Mouse (Mus musculus): ENCODE results near the gene Gm20388. TPM values are rescaled to one million over a fixed set of nuclear protein-coding genes. Genes with fewer than 3 reads are reported as not detected.

Gm20388 gene
- polyA plus RNA-seq, 1 experiment from 2014 or later = not detected

DNA sequence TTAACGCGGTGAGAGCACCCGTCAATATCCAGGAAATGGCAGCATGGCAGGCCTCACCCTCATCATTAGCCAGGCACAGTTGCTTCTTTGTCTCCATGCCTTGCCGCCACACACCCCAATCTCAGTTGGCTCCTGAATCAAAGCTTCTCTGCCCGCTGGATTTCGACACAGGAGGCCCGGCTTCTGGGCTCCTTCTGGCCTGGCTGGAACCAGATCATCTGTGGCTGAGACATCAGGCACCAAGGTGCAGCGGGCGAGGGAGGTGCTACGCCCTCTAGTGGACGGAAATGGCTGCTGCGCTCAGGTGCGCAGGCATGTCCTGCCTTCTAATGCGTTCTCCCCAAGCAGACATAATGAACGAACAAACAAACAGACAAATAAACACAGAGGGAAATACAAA lies 1302.6 kb downstream of the Gm20388 start:
- Histone ChIP-seq H3K27ac (no peak overlapping the region), H3K4me1 (replicated peaks; ENCODE audit: control insufficient read depth, insufficient read depth, low read length) (no peaks in the 10 kb centered on the region), H3K9ac (no peak overlapping the region), H3K27me3 (ENCODE audit: control insufficient read depth, insufficient read depth, low read length) (no peaks in the 10 kb centered on the region), H3K4me3 (replicated peaks; ENCODE audit: low read length) (no peak overlapping the region), H3K4me2 (replicated peaks) (no peak overlapping the region), H3K36me3 (replicated peaks; ENCODE audit: control insufficient read depth, insufficient read depth) (no peaks in the 10 kb centered on the region), H3K9me3 (ENCODE audit: control insufficient read depth, low read length) (no peaks in the 10 kb centered on the region)
- ATAC-seq (ENCODE audit: low FRiP score) (no peak), DNase-seq (ENCODE audit: low spot score) (no peak)
- 54% methylated on average over 15 of the region's 15 CpGs for WGBS

DNA sequence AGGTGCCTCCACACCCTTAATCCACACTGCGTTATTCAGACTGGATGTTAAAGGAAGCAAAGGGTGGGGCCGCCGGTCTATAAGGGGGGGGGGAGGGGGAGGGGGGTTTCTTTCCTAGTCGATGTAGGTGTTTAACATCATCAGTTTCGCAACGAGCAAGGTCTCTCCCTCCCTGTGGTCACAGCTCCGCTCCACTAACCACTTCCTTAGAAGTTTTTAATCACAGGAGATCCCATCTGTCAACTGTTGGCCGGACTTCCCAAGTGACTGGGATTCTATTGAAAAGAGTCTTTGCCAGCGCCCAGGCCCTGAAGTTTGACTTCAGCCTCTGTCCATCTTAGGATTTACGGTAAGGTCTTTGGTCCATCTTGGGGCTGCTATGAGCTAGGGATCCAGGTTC lies 1303.0 kb downstream of the Gm20388 start:
- ATAC-seq (ENCODE audit: low FRiP score) = no peak
- Histone ChIP-seq H3K36me3 (replicated peaks; ENCODE audit: control insufficient read depth, insufficient read depth) (no peaks in the 10 kb centered on the region), H3K4me3 (replicated peaks; ENCODE audit: low read length) (no peak overlapping the region), H3K27me3 (ENCODE audit: control insufficient read depth, insufficient read depth, low read length) (no peaks in the 10 kb centered on the region), H3K27ac (no peak overlapping the region), H3K9me3 (ENCODE audit: control insufficient read depth, low read length) (no peaks in the 10 kb centered on the region), H3K4me2 (replicated peaks) (no peak overlapping the region), H3K9ac (no peak overlapping the region), H3K4me1 (replicated peaks; ENCODE audit: control insufficient read depth, insufficient read depth, low read length) (no peaks in the 10 kb centered on the region)
- 64% methylated on average over 10 of the region's 10 CpGs for WGBS
- DNase-seq (ENCODE audit: low spot score) = no peak

DNA sequence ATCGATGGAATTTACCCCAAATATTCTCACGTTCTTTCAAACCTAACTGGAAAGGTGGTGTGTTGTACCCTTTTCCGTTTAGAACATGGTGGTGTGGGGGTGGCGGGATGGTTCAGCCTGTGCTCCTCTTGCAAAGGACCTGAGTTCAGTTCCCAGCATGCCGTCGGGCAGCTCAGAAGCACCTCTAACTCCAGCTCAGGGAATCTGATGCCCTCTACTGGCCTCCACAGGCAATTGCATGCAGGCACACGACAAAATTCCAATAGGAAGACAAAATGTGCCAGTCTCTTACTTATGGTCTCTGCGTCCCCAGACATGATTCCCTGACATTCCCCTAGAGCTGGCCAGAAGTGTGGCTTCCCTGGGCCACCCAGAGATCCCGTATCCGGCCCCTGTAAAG lies 1304.3 kb downstream of the Gm20388 start:
- WGBS = 70% methylated on average over 10 of the region's 10 CpGs
- no peaks in the 10 kb centered on the region for H3K36me3 ChIP-seq (replicated peaks; ENCODE audit: control insufficient read depth, insufficient read depth)
- no peak overlapping the region for H3K4me3 ChIP-seq (replicated peaks; ENCODE audit: low read length)
- no peaks in the 10 kb centered on the region for H3K27me3 ChIP-seq (ENCODE audit: control insufficient read depth, insufficient read depth, low read length)
- H3K4me1 ChIP-seq (replicated peaks; ENCODE audit: control insufficient read depth, insufficient read depth, low read length) = no peaks in the 10 kb centered on the region
- no peak overlapping the region for H3K9ac ChIP-seq
- no peaks in the 10 kb centered on the region for H3K9me3 ChIP-seq (ENCODE audit: control insufficient read depth, low read length)
- ATAC-seq (ENCODE audit: low FRiP score) = no peak
- H3K27ac ChIP-seq = no peak overlapping the region
- no peak for DNase-seq (ENCODE audit: low spot score)
- H3K4me2 ChIP-seq (replicated peaks) = no peak overlapping the region

DNA sequence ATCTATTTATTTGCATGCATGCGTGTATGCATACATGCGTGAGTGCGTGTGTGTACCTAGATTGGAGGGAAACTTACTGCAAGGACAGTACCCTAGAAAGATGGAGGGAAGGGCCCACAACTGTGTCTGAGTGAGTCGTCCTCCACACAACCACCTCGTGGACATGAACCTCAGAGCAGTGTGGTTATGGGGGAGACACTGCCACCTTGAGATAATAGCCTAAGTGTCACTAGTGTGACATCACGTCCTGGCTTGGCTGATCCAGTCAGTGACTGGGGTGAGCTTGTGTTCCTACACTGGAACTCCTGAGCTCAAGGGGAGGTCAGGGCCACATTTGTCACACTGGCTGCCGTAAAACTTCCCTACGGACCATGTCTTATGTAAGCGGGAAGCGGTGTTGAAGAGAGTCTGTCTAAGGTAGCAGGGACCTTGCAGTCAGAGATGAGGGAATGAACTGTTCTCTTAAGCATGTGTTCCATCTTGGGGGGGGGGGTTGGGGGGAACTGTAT lies 1305.9 kb downstream of the Gm20388 start:
- H3K27ac ChIP-seq = no peak overlapping the region
- no peaks in the 10 kb centered on the region; the same call in 1 of the 2 replicates for H3K4me1 ChIP-seq (replicated peaks; ENCODE audit: control insufficient read depth, insufficient read depth, low read length)
- DNase-seq (ENCODE audit: low spot score) (no peak), ATAC-seq (ENCODE audit: low FRiP score) (no peak)
- H3K36me3 ChIP-seq (replicated peaks; ENCODE audit: control insufficient read depth, insufficient read depth) = no peaks in the 10 kb centered on the region
- no peak overlapping the region for H3K9ac ChIP-seq
- H3K9me3 ChIP-seq (ENCODE audit: control insufficient read depth, low read length) = no peaks in the 10 kb centered on the region
- no peak overlapping the region for H3K4me3 ChIP-seq (replicated peaks; ENCODE audit: low read length)
- H3K27me3 ChIP-seq (ENCODE audit: control insufficient read depth, insufficient read depth, low read length) = no peaks in the 10 kb centered on the region
- WGBS = 90% methylated on average over 10 of the region's 10 CpGs
- no peak overlapping the region for H3K4me2 ChIP-seq (replicated peaks)

DNA sequence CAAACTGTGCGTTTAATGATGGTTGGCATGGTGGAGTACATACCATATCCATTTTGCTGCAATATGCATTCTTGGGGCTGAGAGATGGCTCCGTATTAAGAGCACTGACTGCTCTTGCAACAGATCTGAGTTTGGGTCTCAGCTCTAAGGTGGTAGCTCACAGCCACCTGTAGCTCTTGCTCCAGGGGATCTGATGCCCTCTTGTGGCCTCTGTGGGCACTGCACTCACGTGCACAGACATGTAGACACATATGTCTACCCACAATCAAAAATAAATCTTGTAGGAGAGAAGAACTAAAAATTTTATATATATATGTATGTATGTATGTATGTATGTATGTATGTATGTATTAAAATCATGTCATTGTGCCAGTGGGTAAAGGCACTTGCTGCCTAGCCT lies 1307.8 kb downstream of the Gm20388 start:
- DNase-seq (ENCODE audit: low spot score) (no peak), ATAC-seq (ENCODE audit: low FRiP score) (no peak)
- Histone ChIP-seq H3K9me3 (ENCODE audit: control insufficient read depth, low read length) (no peaks in the 10 kb centered on the region), H3K9ac (no peak overlapping the region), H3K4me1 (replicated peaks; ENCODE audit: control insufficient read depth, insufficient read depth, low read length) (no peaks in the 10 kb centered on the region; the same call in 1 of the 2 replicates), H3K27me3 (ENCODE audit: control insufficient read depth, insufficient read depth, low read length) (no peaks in the 10 kb centered on the region), H3K4me2 (replicated peaks) (no peak overlapping the region), H3K27ac (no peak overlapping the region), H3K36me3 (replicated peaks; ENCODE audit: control insufficient read depth, insufficient read depth) (no peaks in the 10 kb centered on the region), H3K4me3 (replicated peaks; ENCODE audit: low read length) (no peak overlapping the region)
- WGBS = 95% methylated on average over 3 of the region's 3 CpGs

DNA sequence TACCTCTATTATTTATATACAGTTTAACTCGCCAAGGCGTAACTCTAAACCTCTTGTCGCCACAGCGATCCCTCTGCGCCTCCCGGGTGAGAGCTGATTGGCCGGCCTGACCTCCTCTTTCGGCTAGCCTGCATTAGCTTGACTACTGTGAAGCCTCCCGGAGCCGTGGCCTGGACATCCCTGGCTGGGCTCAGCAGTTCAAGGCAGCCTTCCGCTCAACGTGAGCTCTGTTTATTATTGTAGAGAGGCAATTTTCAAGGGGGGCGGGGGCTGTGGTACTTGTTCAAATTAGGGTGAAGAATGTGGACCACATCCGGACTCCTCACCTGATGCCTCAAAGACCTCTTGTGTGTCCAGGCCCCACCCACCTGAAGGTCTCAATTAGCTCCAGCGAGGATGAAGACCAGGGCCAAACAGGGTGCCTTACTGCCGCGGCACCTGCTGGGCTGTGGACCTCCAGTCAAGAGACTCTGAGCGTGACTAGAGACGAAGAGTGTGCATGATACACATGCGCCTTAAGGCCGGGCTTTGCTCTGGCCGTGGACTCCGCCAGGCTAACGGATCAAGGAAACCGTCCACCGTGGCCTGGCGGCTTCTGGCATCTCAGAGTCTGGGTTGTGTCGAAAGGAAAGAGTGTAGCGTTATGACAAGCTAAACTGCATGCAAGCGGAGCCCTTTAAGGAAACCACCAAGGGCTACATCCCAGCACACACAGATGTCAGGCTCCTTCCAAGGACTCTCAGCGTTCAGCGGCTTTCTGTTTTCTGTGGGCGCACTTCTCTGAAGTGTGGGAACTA lies 1309.7 kb downstream of the Gm20388 start:
- H3K36me3 ChIP-seq (replicated peaks; ENCODE audit: control insufficient read depth, insufficient read depth) = no peaks in the 10 kb centered on the region
- 0 out of 2 replicates have a peak overlapping the region, but pooled peaks have one; percentile 4 for H3K9ac ChIP-seq
- H3K4me3 ChIP-seq (replicated peaks; ENCODE audit: low read length) = no peak overlapping the region
- H3K27me3 ChIP-seq (ENCODE audit: control insufficient read depth, insufficient read depth, low read length) = no peaks in the 10 kb centered on the region
- H3K27ac ChIP-seq = no peak overlapping the region
- H3K9me3 ChIP-seq (ENCODE audit: control insufficient read depth, low read length) = no peaks in the 10 kb centered on the region
- 49% methylated on average over 33 of the region's 33 CpGs for WGBS
- ATAC-seq (ENCODE audit: low FRiP score) = no peak
- no peak overlapping the region for H3K4me2 ChIP-seq (replicated peaks)
- DNase-seq (ENCODE audit: low spot score) = no peak
- H3K4me1 ChIP-seq (replicated peaks; ENCODE audit: control insufficient read depth, insufficient read depth, low read length) = no peaks in the 10 kb centered on the region; the same call in 1 of the 2 replicates

DNA sequence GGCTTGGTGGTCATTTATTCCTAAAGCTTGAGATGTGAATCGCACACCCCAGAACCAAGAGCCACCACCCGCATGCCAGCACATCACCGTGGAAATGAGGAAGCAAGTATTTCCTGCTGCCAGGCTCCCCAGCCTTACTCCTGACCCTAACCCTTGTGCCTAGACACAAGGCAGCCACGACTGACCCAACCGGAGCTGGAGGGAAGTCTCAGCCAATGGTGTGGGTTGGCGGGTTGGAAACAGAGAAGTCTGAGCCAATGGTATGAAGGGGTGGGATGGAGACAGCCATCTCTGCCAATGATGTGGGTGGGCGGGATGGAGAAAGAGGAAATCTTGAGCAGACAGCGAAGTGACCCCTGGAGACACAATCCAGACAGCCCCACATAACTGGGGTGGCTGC lies 1314.1 kb downstream of the Gm20388 start:
- Histone ChIP-seq H3K4me2 (replicated peaks) (no peak overlapping the region), H3K4me1 (replicated peaks; ENCODE audit: control insufficient read depth, insufficient read depth, low read length) (no peaks in the 10 kb centered on the region; the same call in 1 of the 2 replicates), H3K27me3 (ENCODE audit: control insufficient read depth, insufficient read depth, low read length) (no peaks in the 10 kb centered on the region), H3K4me3 (replicated peaks; ENCODE audit: low read length) (no peak overlapping the region), H3K9me3 (ENCODE audit: control insufficient read depth, low read length) (no peaks in the 10 kb centered on the region), H3K9ac (no peak overlapping the region), H3K27ac (no peak overlapping the region), H3K36me3 (replicated peaks; ENCODE audit: control insufficient read depth, insufficient read depth) (no peaks in the 10 kb centered on the region)
- ATAC-seq (ENCODE audit: low FRiP score) (no peak), DNase-seq (ENCODE audit: low spot score) (no peak)
- WGBS = 78% methylated on average over 8 of the region's 8 CpGs

DNA sequence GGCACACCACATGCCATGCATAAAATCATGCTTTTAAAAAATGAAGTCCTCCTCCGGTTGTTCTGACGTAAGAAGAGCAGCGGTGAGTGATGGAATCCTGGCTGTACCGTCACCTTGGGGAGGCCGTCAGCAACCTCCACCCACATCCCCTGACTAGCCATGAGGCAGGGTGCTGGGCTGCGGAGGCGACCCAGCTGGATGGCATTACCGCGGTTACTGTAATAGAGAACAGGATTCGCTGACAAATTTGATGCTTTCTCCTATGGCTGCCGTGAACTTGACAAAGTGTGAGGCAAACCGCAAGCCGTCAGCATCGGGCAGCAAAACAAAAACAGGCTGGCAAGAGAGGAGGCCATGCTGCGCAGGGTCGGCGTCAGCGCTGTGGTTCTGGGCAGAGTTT lies 1317.1 kb downstream of the Gm20388 start:
- Histone ChIP-seq H3K4me3 (replicated peaks; ENCODE audit: low read length) (no peak overlapping the region), H3K4me1 (replicated peaks; ENCODE audit: control insufficient read depth, insufficient read depth, low read length) (no peaks in the 10 kb centered on the region), H3K9me3 (ENCODE audit: control insufficient read depth, low read length) (no peaks in the 10 kb centered on the region), H3K9ac (no peak overlapping the region), H3K36me3 (replicated peaks; ENCODE audit: control insufficient read depth, insufficient read depth) (no peaks in the 10 kb centered on the region), H3K27ac (no peak overlapping the region), H3K4me2 (replicated peaks) (no peak overlapping the region), H3K27me3 (ENCODE audit: control insufficient read depth, insufficient read depth, low read length) (no peaks in the 10 kb centered on the region)
- ATAC-seq (ENCODE audit: low FRiP score) (no peak), DNase-seq (ENCODE audit: low spot score) (no peak)
- 73% methylated on average over 18 of the region's 18 CpGs for WGBS

DNA sequence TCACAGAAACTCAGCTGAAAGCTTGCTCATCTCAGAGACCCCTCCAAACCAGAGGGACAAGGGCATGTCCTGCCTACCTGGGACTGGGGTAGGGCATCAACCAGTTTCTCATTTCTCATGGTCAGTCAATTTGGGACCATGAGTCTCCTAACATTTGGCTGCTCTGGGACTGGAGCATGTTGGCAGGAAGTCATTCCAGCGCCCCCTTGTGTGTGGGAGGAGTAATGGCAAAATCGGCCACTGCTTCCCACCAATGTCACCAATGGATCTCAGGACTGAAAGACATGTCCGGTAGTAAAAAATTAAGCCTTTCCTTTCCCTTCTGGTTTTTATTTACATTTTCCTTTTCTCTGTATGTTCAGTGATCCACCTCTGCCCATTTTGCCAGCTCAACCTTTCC lies 1318.3 kb downstream of the Gm20388 start:
- Histone ChIP-seq H3K4me1 (replicated peaks; ENCODE audit: control insufficient read depth, insufficient read depth, low read length) (no peaks in the 10 kb centered on the region), H3K27ac (no peak overlapping the region), H3K9ac (no peak overlapping the region), H3K4me3 (replicated peaks; ENCODE audit: low read length) (no peak overlapping the region), H3K36me3 (replicated peaks; ENCODE audit: control insufficient read depth, insufficient read depth) (no peaks in the 10 kb centered on the region), H3K27me3 (ENCODE audit: control insufficient read depth, insufficient read depth, low read length) (no peaks in the 10 kb centered on the region), H3K4me2 (replicated peaks) (no peak overlapping the region), H3K9me3 (ENCODE audit: control insufficient read depth, low read length) (no peaks in the 10 kb centered on the region)
- DNase-seq (ENCODE audit: low spot score) = no peak
- no peak for ATAC-seq (ENCODE audit: low FRiP score)
- WGBS = 65% methylated on average over 3 of the region's 3 CpGs
